Mouse (Mus musculus): ENCODE data around the gene Vdac1. TPM values are rescaled to one million over a fixed set of nuclear protein-coding genes. Genes with fewer than 3 reads are reported as not detected.

Gene Vdac1
- polyA plus RNA-seq (2012; rRNA removed; ENCODE audit: low replicate concordance) = 48.0 and 208 TPM in 2 replicates

GRCm38 (mm10) chr11:52360471-52361277 lies at the start of gene Vdac1:
Vdac1 (plus strand) TSS chr11:52360860.

GRCm38 (mm10) chr11:52395940-52396596 lies 35.4 kb downstream of the Vdac1 start, which contains the start of gene 9530068E07Rik:
9530068E07Rik (plus strand) TSS chr11:52396428.

Other genes starting within 250 kb of the Vdac1 start
- gene Olfr1373, start 215.3 kb upstream of the Vdac1 start, polyA plus RNA-seq (2012; rRNA removed; ENCODE audit: low replicate concordance) = not detected in 2 replicates
- not detected in 2 replicates for gene Olfr1371, start 146.9 kb upstream of the Vdac1 start, polyA plus RNA-seq (2012; rRNA removed; ENCODE audit: low replicate concordance)
- gene Skp1a, start 128.9 kb upstream of the Vdac1 start, polyA plus RNA-seq (2012; rRNA removed; ENCODE audit: low replicate concordance) = 9.7 and 44.8 TPM in 2 replicates
- gene Tcf7, start 77.8 kb upstream of the Vdac1 start, polyA plus RNA-seq (2012; rRNA removed; ENCODE audit: low replicate concordance) = 83.5 and 191 TPM in 2 replicates
- gene 9530068E07Rik, start 35.6 kb downstream of the Vdac1 start, polyA plus RNA-seq (2012; rRNA removed; ENCODE audit: low replicate concordance) = 124 and 218 TPM in 2 replicates

All from mammary gland, adult 2 months (tissue).